Mouse (Mus musculus) neural tube, embryonic 10.5 days (tissue): ENCODE data around the gene Ccl27a.

Source experiments
- DNase-seq: peaks from one replicate; pipeline ENCODE4 v3.0.0-alpha.2; 2017; ENCODE audit warnings: low spot score; ENCODE audit errors: extremely low spot score

Ccl27a gene

DNA sequence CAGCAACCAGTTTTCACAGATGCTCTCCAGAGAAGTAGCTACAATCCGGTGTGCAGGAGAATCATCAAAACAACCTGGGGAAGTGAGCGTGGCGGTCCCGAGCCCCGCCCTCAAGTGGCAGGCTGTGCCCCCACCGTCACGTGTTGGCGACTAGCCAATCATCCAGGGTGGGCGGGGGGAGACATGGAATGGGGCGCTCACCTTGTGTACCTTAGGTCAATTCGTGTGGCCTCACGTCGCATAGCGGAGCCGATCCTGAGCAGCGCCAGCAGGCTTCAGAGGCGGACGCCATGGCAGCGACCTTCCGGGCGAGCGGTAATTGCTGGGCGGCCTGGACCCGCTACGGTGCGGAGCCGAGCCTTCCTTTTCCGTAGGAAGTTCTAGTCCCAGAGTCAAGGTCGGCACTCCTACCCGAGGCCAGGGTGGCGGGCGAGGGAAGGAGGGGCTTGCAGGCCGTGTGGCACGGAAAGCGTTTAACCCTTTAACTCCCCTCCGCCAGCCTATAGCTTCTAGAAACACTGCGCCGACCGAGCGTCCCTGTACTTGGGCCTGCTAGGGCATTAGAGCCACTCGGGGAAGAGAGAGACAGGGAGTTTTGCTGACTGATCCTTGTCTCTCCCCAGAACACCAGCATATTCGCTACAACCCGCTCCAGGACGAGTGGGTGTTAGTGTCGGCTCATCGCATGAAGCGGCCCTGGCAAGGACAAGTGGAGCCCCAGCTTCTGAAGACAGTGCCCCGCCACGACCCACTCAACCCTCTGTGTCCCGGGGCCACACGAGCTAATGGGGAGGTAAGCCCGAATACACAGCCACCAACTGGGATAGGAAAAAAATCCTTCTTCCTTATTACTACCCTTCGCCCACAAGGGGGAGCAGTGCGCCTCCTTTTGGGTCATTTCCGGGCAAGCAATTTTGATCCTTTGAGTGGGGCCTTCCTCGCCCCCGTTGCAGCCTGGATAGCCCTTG is 18.4 kb downstream of the Ccl27a start, which contains the start of gene Sigmar1:
Gene Sigmar1 (minus strand): TSS at position 820 of the 968 bp plus-strand sequence.
- DNase-seq = peak; percentile 85

DNA sequence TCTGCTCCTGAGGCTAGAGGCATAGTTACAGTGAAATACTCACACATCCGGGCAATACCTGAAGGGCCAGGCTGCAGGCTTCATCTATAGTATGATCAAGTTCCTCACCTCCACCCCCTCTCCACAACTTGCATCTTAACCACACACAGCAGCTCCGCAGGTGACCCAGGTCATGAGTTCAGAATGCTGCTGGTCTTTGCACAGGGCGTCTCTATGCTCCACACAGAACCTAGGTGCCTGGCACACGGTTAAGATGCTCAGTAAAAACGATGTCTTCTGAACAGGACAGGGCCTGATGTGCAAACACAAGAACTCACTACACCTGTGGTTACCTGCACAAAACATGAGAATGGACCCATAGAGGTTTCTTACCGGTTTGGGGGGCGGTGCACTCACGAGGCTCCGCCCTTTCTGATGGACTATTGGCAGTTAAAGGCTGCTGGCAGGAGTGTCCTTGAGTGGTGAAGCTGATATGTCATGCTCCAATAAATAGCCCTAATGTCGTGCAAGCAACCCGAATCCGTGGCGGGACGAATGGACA is 19.2 kb downstream of the Ccl27a start, which contains the start of gene Galt:
Gene Galt (plus strand): TSS at position 432 of the 541 bp plus-strand sequence.
- no peak for DNase-seq

DNA sequence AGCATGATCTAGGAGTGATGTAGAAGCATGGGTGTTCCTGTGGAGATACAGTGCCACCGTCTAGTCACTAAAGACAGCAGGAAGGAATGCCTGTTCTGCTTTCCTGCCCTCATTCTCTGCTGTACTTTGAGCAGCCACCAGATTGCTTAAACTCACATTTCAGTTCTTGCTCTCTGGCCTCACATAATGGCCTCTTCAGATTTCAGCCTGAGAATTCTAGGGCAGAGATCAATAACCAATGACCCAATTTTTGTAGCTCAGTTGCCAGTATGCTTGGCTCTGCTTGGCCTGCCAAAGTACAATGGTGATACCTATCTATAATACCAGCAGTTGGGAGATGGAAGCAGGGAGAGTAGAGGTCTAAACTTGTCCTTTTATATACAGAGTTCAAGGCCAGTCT is 29.0 kb downstream of the Ccl27a start:
- DNase-seq = no peak

DNA sequence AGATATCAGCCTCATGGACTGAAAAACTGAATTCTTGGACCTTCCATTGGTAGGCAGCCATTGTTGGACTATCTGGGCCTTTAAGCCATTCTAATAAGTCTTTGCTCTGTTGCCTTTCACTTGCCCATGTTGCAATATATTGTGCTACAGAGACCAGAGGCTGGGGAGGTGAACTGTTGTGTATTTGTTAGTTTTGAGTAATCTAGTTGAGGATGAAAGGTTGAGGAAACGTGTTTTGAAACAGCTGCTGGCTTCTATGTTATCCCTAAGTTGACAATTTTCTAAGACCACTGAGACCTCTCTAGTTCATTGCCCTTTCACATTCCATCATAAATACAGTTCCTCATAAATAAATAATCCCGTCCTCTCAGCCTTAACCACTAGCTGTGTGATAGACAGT is 29.9 kb downstream of the Ccl27a start:
- DNase-seq = no peak

DNA sequence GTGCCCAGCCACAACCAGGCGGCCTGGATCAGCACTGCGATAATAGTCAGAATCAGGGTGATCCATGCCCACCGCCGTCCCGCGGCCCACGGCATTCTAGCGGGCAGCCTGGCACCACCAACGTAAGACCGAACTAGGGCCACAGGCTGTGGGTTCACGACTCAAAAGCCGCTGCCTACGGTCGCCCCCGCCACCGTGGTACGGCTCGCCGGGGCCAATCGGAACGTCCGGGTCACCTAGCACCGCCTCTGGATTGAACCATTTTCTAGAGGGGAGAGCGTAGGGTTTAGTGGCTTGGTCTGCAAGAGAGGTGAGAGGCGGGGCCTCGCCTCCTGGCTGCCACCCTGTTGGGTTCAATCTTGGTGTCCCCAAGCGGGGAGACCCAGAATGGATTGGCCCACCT is 32.9 kb downstream of the Ccl27a start:
- peak; percentile 93 for DNase-seq

DNA sequence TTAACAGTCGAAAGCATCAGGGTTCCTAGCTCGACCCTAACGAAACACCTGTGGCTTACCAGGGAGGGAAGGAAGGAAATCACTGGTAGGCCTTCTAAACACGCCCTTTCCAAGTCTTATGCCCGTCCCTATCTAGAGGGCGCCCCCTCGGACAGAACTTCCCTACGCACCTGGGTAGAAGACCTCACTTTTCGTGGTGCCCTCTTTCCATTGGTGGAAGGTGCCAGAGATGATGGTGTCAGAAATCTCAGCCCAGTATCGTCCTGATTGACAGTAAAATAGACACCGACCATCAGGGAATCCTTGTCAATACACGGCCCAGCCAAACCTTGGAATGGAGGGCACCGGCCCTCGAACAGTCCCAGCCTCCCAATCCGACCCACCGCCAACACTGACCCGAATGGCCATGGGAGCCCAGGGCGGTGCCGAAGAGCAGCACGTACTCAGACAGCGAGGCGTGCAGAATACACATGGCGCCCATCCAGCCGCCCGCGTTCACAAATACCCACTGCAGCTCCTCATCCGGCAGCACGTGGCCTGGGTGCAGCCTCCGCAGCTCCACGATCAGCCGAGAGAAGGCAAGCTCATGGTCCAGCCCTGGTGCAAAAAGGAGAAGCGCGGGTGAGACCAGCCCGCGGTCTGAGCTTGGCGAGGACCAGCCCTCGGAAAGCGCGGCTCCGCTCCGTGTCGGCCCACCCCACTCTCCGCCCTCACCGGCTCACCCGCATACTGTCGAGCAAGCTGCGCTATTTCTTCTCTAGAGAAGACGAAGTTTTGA is 33.5 kb downstream of the Ccl27a start:
- DNase-seq = no peak

DNA sequence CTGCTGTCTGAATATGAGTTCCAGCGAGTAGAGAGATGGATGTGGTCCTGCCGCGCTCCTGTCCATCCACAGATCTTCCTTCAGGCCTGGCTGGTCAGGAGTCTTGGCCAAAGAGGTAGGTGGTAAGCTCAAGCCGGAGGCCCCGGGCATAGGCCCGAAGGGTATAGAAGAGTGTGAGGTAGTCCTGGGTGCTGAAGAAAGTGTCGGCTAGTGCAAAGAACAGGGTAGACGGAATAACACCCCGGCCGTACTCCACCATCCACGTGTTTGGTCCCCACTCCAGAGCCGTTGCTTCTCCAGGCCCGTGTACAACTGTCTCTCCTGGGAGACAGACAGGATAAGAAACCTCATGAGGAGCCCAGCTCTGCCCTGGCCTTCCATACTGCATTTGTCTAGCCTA is 34.8 kb downstream of the Ccl27a start:
- DNase-seq = no peak

DNA sequence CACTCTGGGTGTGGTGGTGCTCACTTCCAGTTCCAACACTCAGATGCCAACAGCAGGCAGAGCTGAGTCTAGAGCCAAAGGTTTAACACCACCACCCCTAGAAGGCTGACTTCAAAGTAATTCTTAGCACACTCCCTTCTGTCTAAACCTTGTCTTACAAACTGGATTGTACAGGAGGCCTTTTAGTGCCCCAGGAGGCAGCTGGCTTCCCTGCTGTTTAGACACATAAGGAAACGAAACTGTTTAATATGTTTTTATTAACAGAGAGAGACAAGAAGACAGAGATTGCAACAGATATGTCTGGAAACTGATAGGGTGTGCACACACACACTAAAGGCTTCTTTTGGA is 35.8 kb downstream of the Ccl27a start:
- DNase-seq = no peak

DNA sequence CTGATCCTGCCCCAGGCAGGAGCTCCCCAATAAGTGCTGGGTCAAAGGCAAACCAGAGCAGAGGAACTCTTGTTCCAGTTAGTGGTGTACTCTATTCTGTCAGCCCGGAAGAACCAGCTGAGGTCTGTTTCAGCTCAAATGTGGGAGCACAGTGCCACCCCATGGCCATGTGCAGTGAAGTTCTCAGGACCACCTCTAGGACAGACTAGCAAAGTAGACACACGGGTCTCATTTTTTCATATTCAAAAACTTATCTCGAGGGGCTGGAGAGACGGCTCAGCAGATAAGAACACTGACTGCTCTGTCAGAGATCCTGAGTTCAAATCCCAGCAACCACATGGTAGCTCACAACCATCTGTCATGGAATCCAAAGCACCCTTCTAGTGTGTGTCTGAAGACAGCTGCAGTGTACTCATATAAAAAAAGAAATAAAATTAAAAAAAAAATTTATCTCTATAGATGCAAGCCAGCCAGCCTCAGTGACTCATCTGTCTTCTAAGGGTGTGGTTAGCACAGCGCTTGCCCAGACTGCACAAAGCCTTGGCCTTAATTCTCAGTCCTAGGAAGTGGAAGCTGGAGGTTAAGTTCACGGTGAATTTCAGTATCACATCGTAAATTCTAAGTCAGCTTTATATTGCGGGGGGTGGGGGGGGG is 36.3 kb downstream of the Ccl27a start:
- peak; percentile 62 for DNase-seq

DNA sequence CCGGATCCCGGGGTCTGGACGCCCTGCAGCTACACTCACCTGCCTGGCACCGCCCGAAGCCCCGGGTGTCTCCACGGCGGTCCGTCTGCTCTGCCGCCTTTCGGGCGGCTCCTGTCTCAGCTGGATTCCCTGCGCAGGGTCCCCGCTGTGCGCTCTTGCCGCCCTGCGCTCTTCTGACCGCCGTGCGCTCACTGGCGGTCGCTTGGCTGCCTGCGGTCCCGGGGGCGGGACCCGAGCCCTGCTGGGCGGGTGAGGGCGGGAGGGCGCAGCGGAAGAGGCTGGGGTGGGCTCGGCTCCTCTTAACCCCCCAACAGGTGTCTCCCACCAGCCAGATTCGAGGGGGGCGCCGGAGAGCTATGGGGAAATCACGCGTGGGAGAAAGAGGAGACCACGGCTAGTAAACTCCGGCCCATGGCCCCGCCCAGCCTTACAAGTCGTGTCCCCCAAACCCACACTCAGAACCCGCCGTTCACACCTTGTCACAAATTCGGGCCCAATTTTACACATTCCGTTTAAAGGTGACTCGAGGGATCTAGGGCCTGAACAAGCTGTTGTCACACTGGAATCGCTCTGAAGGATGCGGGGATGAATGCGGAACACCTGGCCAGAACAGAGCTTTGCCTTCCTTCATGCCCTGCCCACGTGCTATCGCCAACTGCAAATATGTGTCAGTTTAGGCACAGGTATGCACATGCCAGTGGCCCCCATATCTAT is 42.8 kb downstream of the Ccl27a start, which contains the start of gene Arid3c:
Gene Arid3c (minus strand): TSS at position 91 of the 714 bp plus-strand sequence.
- peak; percentile 48 for DNase-seq

DNA sequence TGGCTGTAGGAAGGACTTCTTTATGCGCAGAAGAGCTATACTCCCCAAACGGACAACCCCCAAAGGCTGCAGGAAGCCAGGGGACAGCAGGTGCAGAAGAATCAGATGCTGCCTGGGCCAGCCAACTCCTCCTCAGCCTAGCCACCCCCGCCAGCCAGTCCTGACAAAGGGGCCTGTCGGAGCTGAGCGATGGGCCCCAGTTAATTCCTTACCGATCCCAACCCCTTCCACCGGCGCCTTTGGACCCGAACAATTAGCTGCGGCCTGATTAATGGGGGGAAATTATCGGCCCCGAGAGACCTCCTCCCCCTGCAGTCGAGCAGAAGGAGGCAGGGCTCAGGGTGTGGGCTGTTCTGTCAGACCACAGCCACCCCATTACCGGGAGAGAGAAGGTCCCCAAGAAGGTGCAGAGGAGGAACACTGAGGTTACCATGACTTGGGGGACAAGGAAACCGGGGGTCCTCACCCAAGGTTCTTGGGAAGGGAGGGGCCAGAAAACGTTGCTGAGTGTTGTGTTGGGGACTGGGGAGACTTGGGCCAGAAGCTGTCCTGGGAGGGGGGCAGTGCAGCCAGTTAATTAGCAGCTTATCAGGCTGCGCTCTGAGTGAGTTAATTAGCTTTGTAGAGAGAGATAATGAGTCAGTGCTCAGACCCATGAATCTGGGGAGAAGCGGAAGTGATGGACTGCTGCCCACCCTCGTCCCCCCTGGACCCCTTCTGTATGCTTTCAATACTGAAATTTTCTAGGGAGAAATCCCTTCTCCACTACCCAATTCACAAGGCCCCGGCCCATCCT is 47.0 kb downstream of the Ccl27a start:
- DNase-seq = no peak

DNA sequence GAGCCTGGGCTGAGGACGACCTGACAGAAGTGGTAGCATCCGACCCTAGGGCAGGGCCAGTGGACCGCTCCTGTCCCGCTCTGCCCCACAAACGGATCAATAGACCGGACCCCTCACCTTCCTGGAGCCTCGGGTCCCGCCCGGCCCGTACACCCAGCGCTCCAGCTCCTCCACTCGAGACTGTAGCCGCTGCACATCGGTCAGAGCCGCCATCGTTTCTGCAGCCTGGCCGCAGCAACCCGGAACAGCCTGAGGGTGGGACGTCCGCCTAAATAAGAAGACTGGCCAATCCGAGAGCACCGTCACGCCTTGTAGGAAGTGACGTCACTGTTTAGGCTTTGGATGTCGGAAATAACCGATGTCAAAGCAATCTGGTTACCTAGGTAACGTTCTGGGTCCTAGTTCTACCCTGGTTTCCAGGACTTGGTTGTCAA is 51.1 kb downstream of the Ccl27a start, which contains the start of gene Dctn3:
Gene Dctn3 (minus strand): TSS at position 253 of the 434 bp plus-strand sequence.
- peak; percentile 83 for DNase-seq
